Mouse (Mus musculus) heart, embryonic 11.5 days (tissue): ENCODE measurements around the gene Bcl2l15. TPM values are rescaled to one million over a fixed set of nuclear protein-coding genes. Genes with fewer than 3 reads are reported as not detected.

Source experiments
- ATAC-seq: fragments of 200-750 bp; cut with Nextera tagmentation; replicated peaks from 2 replicates; pipeline ENCODE4 v1.8.0; 2017; ENCODE audit warnings: moderate library complexity; ENCODE audit not compliant: insufficient number of reproducible peaks, low FRiP score, low TSS enrichment
- H3K27ac ChIP-seq: fragments of 300-500 bp; sonication (generic); 2 replicates; pipeline ENCODE4 v1.5.1; 2014; ENCODE audit warnings: mild to moderate bottlenecking, low read depth, low read length
- H3K27me3 ChIP-seq: fragments of 300-500 bp; sonication (generic); 2 replicates; pipeline ENCODE4 v1.6.1; 2014; ENCODE audit warnings: mild to moderate bottlenecking, low read length, mixed read lengths; ENCODE audit not compliant: control insufficient read depth, insufficient read depth
- H3K36me3 ChIP-seq: fragments of 300-500 bp; sonication (generic); 2 replicates; pipeline ENCODE4 v1.6.1; 2014; ENCODE audit warnings: mild to moderate bottlenecking, low read length, moderate library complexity, mixed read lengths; ENCODE audit not compliant: control insufficient read depth, insufficient read depth
- H3K4me1 ChIP-seq: fragments of 300-500 bp; sonication (generic); 2 replicates; pipeline ENCODE4 v1.6.1; 2014; ENCODE audit warnings: low read length; ENCODE audit not compliant: control insufficient read depth, insufficient read depth
- H3K4me2 ChIP-seq: fragments of 300-500 bp; sonication (generic); 2 replicates; pipeline ENCODE4 v1.6.1; 2014; ENCODE audit warnings: mild to moderate bottlenecking, moderate library complexity
- H3K4me3 ChIP-seq: fragments of 300-500 bp; sonication (generic); 2 replicates; pipeline ENCODE4 v1.5.1; 2014; ENCODE audit warnings: low read depth, low read length
- H3K9ac ChIP-seq: fragments of 300-500 bp; sonication (generic); 2 replicates; pipeline ENCODE4 v1.6.1; 2014; ENCODE audit warnings: mild to moderate bottlenecking, low read depth, low read length, moderate library complexity
- H3K9me3 ChIP-seq: fragments of 300-500 bp; sonication (generic); replicated peaks from 2 replicates; pipeline ENCODE4 v1.6.1; 2016; ENCODE audit warnings: low read length; ENCODE audit not compliant: control insufficient read depth
- WGBS: fragments of 180-500 bp; shearing (Covaris S2); extraction: QIAGEN DNeasy Blood & Tissue Kit; methylation state at CpG from one replicate; pipeline ENCODE4 v1.1.7; 2014; ENCODE audit not compliant: insufficient replicate concordance; 5-methylcytosine and 5-hydroxymethylcytosine counted together
- polyA plus RNA-seq: library from polyadenylated mRNA; unstranded; fragments of >200 nt; fragmentation: Nextera tagmentation; extraction: Ambion mirVana; gene quantifications from 2 replicates; pipeline ENCODE4 v1.2.1, GENCODE M21; 2014

Bcl2l15 gene
- polyA plus RNA-seq, 1 experiment from 2014 or later, result 0.36 TPM

DNA sequence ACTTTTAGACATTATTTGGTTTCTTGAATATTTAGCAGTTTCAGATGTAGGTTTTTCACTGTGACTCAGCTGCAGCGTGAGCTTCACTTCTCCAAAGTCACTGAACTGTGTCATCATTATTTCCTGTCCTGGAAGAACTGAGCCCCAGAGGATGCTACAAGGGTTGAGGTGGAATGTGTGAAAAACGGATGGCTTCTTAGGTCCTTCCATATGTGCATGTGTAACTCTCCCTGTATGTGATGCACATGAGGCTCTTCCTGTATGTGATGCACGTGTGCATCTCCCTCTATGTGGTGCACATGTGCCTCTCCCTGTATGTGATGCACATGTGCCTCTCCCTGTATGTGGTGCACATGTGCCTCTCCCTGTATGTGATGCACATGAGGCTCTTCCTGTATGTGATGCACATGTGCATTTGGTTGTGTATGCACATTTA, 40.3 kb downstream of the Bcl2l15 start:
- H3K27me3 ChIP-seq, result no peaks in the 10 kb centered on the region

DNA sequence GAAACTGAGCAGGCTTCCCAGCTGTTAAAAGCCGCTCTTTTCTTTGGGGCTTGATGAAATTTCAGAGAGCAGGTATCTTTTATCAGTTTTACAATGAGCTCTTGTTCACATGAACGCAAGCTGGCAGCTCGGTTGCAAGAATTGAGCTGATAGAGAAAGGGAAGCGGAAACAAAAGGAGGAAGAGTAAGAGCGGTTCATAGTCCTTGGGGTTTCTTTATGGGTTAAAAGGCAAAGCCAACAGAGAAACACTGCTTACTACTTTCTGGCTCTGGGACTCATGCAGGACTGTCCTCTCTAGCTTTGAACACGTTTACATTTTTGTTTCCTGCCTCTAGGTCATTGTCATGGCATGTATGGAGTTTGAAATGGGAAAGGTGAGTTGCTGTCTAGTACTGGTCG, 41.9 kb downstream of the Bcl2l15 start:
- ATAC-seq, result no peak
- Histone ChIP-seq H3K27me3 (no peaks in the 10 kb centered on the region), H3K36me3 (no peaks in the 10 kb centered on the region), H3K9me3 (no peaks in the 10 kb centered on the region), H3K27ac (no peak overlapping the region), H3K9ac (no peak overlapping the region), H3K4me1 (no peaks in the 10 kb centered on the region), H3K4me2 (no peak overlapping the region), H3K4me3 (no peak overlapping the region)
- 54% methylated on average over 7 of the region's 7 CpGs for WGBS

More for the DNA sequence above, 40.3 kb downstream of the Bcl2l15 start:
- no peaks in the 10 kb centered on the region for H3K9me3 ChIP-seq
- no peaks in the 10 kb centered on the region for H3K4me1 ChIP-seq
- H3K4me2 ChIP-seq, result no peak overlapping the region
- no peak overlapping the region for H3K27ac ChIP-seq
- H3K9ac ChIP-seq, result no peak overlapping the region
- H3K36me3 ChIP-seq, result no peaks in the 10 kb centered on the region
- 65% methylated on average over 3 of the region's 3 CpGs for WGBS
- no peak overlapping the region for H3K4me3 ChIP-seq
- no peak for ATAC-seq

DNA sequence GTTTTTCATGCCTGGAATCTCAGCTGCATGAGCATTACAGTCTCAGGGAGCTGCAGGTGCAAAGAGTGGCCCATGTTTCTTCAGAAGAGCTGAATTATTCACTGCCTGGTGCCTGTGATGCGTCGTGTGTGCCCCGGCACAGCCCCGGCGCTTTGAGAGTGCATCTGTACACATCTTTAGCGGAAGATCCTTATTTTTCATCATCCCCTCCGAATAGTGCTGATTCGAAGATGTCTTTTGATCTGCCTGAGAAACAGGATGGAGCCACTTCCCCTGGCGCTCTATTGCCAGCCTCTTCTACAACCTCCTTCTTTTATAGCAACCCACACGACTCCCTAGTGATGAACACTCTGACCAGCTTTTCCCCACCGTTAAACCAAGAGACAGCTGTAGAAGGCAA, 53.5 kb downstream of the Bcl2l15 start:
- H3K9ac ChIP-seq, result no peak overlapping the region
- H3K4me3 ChIP-seq, result no peak overlapping the region
- no peak overlapping the region for H3K27ac ChIP-seq
- no peak for ATAC-seq
- WGBS, result 80% methylated on average over 11 of the region's 11 CpGs
- H3K9me3 ChIP-seq, result no peaks in the 10 kb centered on the region
- no peaks in the 10 kb centered on the region for H3K4me1 ChIP-seq
- no peak overlapping the region for H3K4me2 ChIP-seq
- H3K27me3 ChIP-seq, result no peaks in the 10 kb centered on the region
- H3K36me3 ChIP-seq, result no peaks in the 10 kb centered on the region

DNA sequence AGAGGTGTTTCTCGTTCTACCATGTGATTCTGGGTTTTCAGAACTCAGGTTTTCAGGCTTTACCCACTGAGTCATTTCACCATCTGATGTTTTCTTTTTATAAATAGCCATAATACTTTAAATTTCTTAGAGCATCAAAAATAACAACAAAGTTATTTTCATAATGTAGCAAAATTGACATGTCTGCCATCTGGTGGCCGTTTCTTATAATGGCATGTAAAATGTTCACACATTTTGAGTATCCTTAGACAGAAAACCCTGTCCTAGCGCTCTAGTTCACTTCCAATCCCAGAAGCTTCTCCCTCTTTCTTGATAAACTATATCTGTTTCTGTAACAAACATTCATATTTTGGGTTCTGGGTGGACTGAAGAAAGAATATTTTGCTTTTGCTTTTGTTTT, 55.2 kb downstream of the Bcl2l15 start:
- no peaks in the 10 kb centered on the region for H3K36me3 ChIP-seq
- 28% methylated on average over 3 of the region's 3 CpGs for WGBS
- no peaks in the 10 kb centered on the region for H3K9me3 ChIP-seq
- H3K4me1 ChIP-seq, result no peaks in the 10 kb centered on the region
- no peak overlapping the region for H3K27ac ChIP-seq
- no peaks in the 10 kb centered on the region for H3K27me3 ChIP-seq
- no peak for ATAC-seq
- H3K4me2 ChIP-seq, result no peak overlapping the region
- no peak overlapping the region for H3K4me3 ChIP-seq
- H3K9ac ChIP-seq, result no peak overlapping the region

DNA sequence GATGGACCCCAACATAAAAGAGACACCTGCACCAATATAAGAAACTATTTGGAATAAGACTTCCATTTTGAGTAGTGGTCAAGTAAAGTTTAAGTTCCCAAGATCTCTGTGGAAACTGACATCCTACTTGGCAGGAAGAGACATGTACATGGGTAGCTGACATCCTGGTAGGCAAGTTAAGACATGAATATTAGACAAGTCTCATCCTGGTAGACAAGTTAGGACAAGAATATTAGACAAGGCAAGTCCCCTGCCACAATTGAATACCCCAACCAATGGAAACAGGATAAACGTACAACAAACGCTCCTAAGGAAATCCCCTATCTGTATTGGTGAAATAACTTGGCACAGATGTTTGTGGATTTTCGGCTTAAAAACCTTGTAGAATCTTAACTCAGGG, 61.0 kb downstream of the Bcl2l15 start:
- ATAC-seq, result no peak
- Histone ChIP-seq H3K9me3 (no peaks in the 10 kb centered on the region), H3K36me3 (no peaks in the 10 kb centered on the region), H3K4me3 (no peak overlapping the region), H3K27me3 (no peaks in the 10 kb centered on the region), H3K9ac (no peak overlapping the region), H3K4me1 (no peaks in the 10 kb centered on the region), H3K27ac (no peak overlapping the region), H3K4me2 (no peak overlapping the region)
- WGBS, result 79% methylated on average over 3 of the region's 3 CpGs

Other genes with a start within 250 kb of the Bcl2l15 start
- 0.09 and 0.13 TPM in 2 replicates for gene Atg4a-ps, start 186.5 kb upstream of the Bcl2l15 start, polyA plus RNA-seq
- gene Olfml3, start 94.6 kb upstream of the Bcl2l15 start, polyA plus RNA-seq, result 21.8 and 22.4 TPM in 2 replicates
- not detected in 2 replicates for gene Gm10964, start 93.2 kb upstream of the Bcl2l15 start, polyA plus RNA-seq
- gene Hipk1, start 41.0 kb upstream of the Bcl2l15 start, polyA plus RNA-seq, result 12.2 and 12.7 TPM in 2 replicates
- 23.4 and 27.5 TPM in 2 replicates for gene Dclre1b, start 23.2 kb upstream of the Bcl2l15 start, polyA plus RNA-seq
- gene Ap4b1, start 23.1 kb upstream of the Bcl2l15 start, polyA plus RNA-seq, result 17.5 and 20.4 TPM in 2 replicates
- gene Gm43064, start 23.0 kb upstream of the Bcl2l15 start, polyA plus RNA-seq, result 0.18 and 0.19 TPM in 2 replicates
- 0.90 and 1.8 TPM in 2 replicates for gene Ptpn22, start 27.2 kb downstream of the Bcl2l15 start, polyA plus RNA-seq
- 7.6 and 7.9 TPM in 2 replicates for gene Rsbn1, start 81.5 kb downstream of the Bcl2l15 start, polyA plus RNA-seq
- 18.7 and 18.9 TPM in 2 replicates for gene Phtf1, start 135.5 kb downstream of the Bcl2l15 start, polyA plus RNA-seq